Mouse (Mus musculus) lung, adult 2 months (tissue): ENCODE results near the gene Myoc.

Experiments used
- CTCF ChIP-seq: fragments of 200-500 bp; IDR thresholded peaks from 2 replicates; pipeline ENCODE4 v1.5.1; 2011; ENCODE audit warnings: mild to moderate bottlenecking, low read length, control low read depth; ENCODE audit not compliant: insufficient read depth
- POLR2A ChIP-seq: fragments of 200-500 bp; IDR thresholded peaks from 2 replicates; pipeline ENCODE4 v1.6.1; 2011; ENCODE audit warnings: low read depth, mild to moderate bottlenecking, control low read depth, low read length, borderline replicate concordance; ENCODE audit errors: extremely low read depth

- TF ChIP-seq CTCF (no peak), POLR2A (no peak)
Observed at GRCm38 (mm10) chr1:162611191-162611590, 27.8 kb upstream of the Myoc start.
